Mouse (Mus musculus) liver, embryonic 16.5 days (tissue): ENCODE results near the gene Serpine1. TPM values are rescaled to one million over a fixed set of nuclear protein-coding genes. Genes with fewer than 3 reads are reported as not detected.

Experiments used
- ATAC-seq: fragments of 200-750 bp; cut with Nextera tagmentation; 2 replicates; pipeline ENCODE4 v1.8.0; 2017; ENCODE audit warnings: low read depth, mild to moderate bottlenecking, moderate number of reproducible peaks, moderate library complexity
- H3K27ac ChIP-seq: fragments of 300-500 bp; sonication (generic); 2 replicates; pipeline ENCODE4 v1.5.1; 2014; ENCODE audit warnings: mild to moderate bottlenecking, low read length
- H3K27me3 ChIP-seq: fragments of 300-500 bp; sonication (generic); 2 replicates; pipeline ENCODE4 v1.6.1; 2014; ENCODE audit warnings: low read depth, low read length, mixed read lengths; ENCODE audit not compliant: control insufficient read depth, insufficient read depth
- H3K36me3 ChIP-seq: fragments of 300-500 bp; sonication (generic); 2 replicates; pipeline ENCODE4 v1.6.1; 2014; ENCODE audit warnings: mild to moderate bottlenecking; ENCODE audit not compliant: control insufficient read depth, insufficient read depth
- H3K4me1 ChIP-seq: fragments of 300-500 bp; sonication (generic); 2 replicates; pipeline ENCODE4 v1.6.1; 2014; ENCODE audit warnings: low read depth, low read length, mixed read lengths; ENCODE audit not compliant: control insufficient read depth
- H3K4me2 ChIP-seq: fragments of 300-500 bp; sonication (generic); 2 replicates; pipeline ENCODE4 v1.6.1; 2014; ENCODE audit warnings: low read depth, low read length, mixed read lengths
- H3K4me3 ChIP-seq: fragments of 300-500 bp; sonication (generic); 2 replicates; pipeline ENCODE4 v1.5.1; 2014; ENCODE audit warnings: low read depth, mild to moderate bottlenecking, low read length
- H3K9ac ChIP-seq: fragments of 300-500 bp; sonication (generic); 2 replicates; pipeline ENCODE4 v1.6.1; 2014; ENCODE audit warnings: low read depth, low read length
- H3K9me3 ChIP-seq: fragments of 300-500 bp; sonication (generic); replicated peaks from 2 replicates; pipeline ENCODE4 v1.6.1; 2016; ENCODE audit warnings: low read length; ENCODE audit not compliant: control insufficient read depth
- WGBS: fragments of 180-500 bp; shearing (Covaris S2); extraction: QIAGEN DNeasy Blood & Tissue Kit; methylation state at CpG from one replicate; pipeline ENCODE4 v1.1.7; 2014; ENCODE audit not compliant: insufficient replicate concordance; 5-methylcytosine and 5-hydroxymethylcytosine counted together
- polyA plus RNA-seq: library from polyadenylated mRNA; unstranded; fragments of >200 nt; fragmentation: Nextera tagmentation; extraction: Ambion mirVana; gene quantifications from 2 replicates; pipeline ENCODE4 v1.2.1, GENCODE M21; 2015

Serpine1 gene
- polyA plus RNA-seq, 1 experiment from 2014 or later, result 0.34 TPM

DNA sequence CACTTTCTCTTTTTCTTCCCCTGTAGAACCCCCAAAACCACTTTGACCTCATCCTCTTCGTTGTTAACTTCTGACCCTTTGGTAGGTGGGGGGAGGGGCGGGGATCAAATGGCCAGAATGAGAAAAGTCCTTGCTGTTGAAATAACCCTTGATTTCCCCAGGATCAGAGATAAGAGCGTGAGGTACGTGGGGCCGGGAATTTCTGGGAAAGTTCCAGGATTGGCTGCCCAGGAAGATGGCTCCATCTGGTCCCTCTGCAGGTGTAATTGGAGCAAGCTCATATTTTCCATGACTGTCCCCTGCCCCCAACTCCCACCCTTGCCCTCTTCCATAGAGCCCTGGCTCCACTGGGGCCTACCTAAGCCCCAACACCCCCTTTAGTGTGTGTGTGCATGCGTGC, 3.7 kb upstream of the Serpine1 start:
- Histone ChIP-seq H3K36me3 (no peaks in the 10 kb centered on the region), H3K4me1 (peaks cover 20% of the 10 kb centered on the region), H3K4me3 (no peak overlapping the region), H3K4me2 (no peak overlapping the region), H3K9ac (no peak overlapping the region), H3K27ac (no peak overlapping the region), H3K9me3 (no peaks in the 10 kb centered on the region), H3K27me3 (no peaks in the 10 kb centered on the region; the same call in 1 of the 2 replicates)
- 48% methylated on average over 6 of the region's 6 CpGs for WGBS
- ATAC-seq, result 0 out of 2 replicates have a peak, but pooled peaks have one; percentile 6

DNA sequence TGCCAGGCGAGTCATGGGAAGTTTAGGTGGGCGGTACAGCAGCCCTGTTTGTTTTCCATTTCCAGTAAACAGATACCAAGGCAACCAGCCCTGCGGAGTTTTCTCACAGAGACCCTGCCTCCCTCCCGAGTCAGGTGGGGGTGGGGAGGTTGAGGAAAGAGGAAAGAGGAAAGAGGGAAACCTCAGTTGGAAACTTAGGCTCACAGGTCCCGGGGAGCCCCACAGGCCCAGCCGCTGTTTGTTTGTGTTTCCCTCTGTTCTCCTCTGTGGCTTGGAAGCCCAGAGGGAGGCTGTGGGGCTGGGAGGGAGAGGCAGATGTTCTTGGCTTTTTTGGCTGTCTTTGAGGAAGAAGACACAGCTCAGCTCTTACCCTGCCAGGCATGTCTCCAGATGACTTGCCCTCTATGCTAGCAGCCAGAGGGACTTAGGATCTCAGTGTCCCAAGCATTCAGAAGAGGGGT, 2.2 kb upstream of the Serpine1 start:
- no peak overlapping the region for H3K27ac ChIP-seq
- no peak for ATAC-seq
- peaks cover 20% of the 10 kb centered on the region for H3K4me1 ChIP-seq

DNA sequence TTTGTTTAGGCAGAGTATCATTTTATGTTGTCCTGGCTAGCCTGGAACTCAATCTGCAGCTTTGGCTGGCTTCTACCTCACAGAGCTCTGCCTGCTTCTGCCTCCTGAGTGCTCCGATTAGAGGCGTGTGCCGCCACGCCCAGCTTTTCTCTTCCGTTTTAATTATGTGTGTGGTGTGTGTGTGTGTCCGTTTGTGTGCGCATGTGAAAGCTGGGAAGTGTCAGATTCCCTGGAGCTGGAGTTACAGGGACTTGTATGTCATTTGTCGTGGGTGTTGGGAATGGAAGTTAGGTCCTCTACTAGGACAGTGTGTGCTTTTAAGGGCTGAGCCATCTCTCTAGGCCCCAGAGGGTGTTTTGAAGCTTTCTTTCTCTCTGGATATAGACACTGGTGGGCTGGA, 1.1 kb upstream of the Serpine1 start:
- H3K27ac ChIP-seq, result no peak overlapping the region
- no peak for ATAC-seq
- H3K4me3 ChIP-seq, result no peak overlapping the region
- H3K36me3 ChIP-seq, result no peaks in the 10 kb centered on the region
- peaks cover 20% of the 10 kb centered on the region for H3K4me1 ChIP-seq
- no peaks in the 10 kb centered on the region for H3K9me3 ChIP-seq
- H3K4me2 ChIP-seq, result no peak overlapping the region
- no peak overlapping the region for H3K9ac ChIP-seq
- H3K27me3 ChIP-seq, result no peaks in the 10 kb centered on the region; the same call in 1 of the 2 replicates
- 77% methylated on average over 8 of the region's 8 CpGs for WGBS

More for the DNA sequence above, 2.2 kb upstream of the Serpine1 start:
- 53% methylated on average over 6 of the region's 6 CpGs for WGBS
- no peaks in the 10 kb centered on the region for H3K36me3 ChIP-seq
- H3K27me3 ChIP-seq, result no peaks in the 10 kb centered on the region; the same call in 1 of the 2 replicates
- H3K9me3 ChIP-seq, result no peaks in the 10 kb centered on the region
- H3K4me2 ChIP-seq, result no peak overlapping the region
- H3K9ac ChIP-seq, result no peak overlapping the region
- no peak overlapping the region for H3K4me3 ChIP-seq

DNA sequence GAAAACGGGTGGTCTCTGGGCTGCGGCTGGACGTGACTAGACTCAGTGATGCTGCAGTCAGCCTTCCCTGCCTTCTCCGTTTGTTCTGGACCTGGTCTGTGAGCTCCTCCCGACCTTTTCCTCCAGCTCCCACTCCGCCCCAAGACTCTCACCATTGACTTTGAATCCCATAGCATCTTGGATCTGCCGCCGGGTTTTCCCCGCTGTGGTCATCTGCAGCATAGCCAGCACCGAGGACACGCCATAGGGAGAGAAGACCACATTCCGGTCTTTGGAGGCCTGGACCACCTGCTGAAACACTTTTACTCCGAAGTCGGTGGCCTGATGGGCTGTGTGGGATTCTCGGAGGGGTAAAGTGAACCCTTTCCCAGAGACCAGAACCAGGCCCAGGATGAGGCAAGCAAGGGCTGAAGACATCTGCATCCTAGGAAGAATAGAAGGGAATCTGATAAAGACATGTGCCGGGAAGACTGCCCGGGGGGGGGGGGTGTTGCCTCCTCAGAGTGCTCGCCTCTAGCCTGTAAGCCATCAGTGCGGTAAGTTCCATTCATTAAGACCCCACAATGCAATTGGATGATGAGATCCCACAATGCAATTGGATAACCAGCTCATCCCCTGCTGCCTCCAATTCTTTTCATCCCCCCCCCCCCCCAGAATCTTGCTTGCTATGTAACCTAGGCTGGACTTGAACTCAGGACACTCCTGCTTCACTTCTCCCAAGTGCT, 1.0 kb downstream of the Serpine1 start:
- Histone ChIP-seq H3K9ac (no peak overlapping the region), H3K9me3 (no peaks in the 10 kb centered on the region), H3K4me2 (no peak overlapping the region), H3K27me3 (no peaks in the 10 kb centered on the region; the same call in 1 of the 2 replicates), H3K4me3 (no peak overlapping the region), H3K4me1 (peaks cover 14% of the 10 kb centered on the region), H3K27ac (no peak overlapping the region), H3K36me3 (no peaks in the 10 kb centered on the region)
- ATAC-seq, result no peak
- WGBS, result 73% methylated on average over 19 of the region's 19 CpGs

DNA sequence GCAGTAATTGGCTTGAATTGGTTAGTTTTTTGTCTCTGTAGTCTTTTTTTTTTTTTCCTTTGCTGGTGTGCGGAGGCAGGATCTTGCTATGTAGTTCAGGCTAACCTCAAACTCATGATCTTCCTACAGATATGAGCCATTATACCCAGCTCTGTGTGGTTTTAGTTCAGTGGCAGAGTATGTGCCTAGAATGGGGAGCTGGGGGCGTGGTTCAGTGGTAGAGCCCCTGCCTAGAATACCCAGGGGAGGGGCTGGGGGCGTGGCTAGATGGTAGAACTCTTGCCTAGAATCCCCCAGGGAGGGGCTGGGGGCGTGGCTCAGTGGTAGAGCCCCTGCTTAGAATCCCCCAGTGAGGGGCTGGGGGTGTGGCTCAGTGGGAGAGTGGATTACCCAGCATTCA, 3.4 kb downstream of the Serpine1 start:
- H3K9ac ChIP-seq, result no peak overlapping the region
- no peaks in the 10 kb centered on the region; the same call in 1 of the 2 replicates for H3K27me3 ChIP-seq
- ATAC-seq, result no peak
- no peaks in the 10 kb centered on the region for H3K36me3 ChIP-seq
- 49% methylated on average over 4 of the region's 4 CpGs for WGBS
- H3K4me2 ChIP-seq, result no peak overlapping the region
- H3K9me3 ChIP-seq, result no peaks in the 10 kb centered on the region
- H3K4me1 ChIP-seq, result peaks cover 7% of the 10 kb centered on the region
- H3K27ac ChIP-seq, result no peak overlapping the region
- no peak overlapping the region for H3K4me3 ChIP-seq

DNA sequence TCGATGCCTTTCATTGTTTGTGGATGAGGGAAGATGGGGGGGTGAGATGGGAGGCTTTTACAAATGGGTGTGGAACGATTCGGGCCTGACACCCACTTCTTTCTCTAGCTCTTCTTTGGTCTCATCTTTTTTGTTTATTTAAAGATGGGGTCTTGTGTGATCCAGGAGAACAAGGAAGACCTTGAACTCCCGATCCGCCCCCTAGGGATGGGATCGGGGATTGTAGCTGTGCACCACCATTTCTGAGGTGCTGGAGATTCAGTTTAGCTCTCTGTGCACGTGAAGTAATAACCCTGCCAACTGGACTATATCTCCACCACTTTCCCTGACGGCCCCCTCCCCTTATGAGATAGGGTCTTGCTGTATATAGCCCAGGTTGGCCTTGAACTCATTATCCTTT, 6.1 kb downstream of the Serpine1 start:
- Histone ChIP-seq H3K9ac (no peak overlapping the region), H3K27ac (no peak overlapping the region), H3K4me2 (no peak overlapping the region), H3K9me3 (no peaks in the 10 kb centered on the region), H3K36me3 (no peaks in the 10 kb centered on the region), H3K4me1 (no peaks in the 10 kb centered on the region), H3K27me3 (no peaks in the 10 kb centered on the region; the same call in 1 of the 2 replicates), H3K4me3 (no peak overlapping the region)
- ATAC-seq, result no peak
- WGBS, result 59% methylated on average over 8 of the region's 8 CpGs

DNA sequence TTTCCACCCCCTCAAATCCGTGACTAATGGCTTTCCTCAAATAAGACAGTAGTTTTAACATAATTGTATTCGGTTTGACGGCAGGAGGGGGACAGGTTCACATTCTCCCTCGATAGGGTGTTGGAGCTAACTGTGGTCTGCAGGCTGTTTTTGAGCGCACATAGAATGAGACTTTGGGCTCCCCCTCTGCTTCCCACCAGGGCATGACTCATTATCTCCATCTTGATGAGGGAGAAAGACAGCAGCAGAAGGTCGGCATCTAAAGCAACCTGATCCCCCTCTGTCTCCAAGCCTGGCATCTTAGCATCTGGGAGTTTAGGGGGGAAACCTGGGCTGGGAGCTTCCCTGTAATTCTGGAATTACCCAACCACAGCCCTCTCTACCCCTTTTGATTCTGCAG, 6.6 kb downstream of the Serpine1 start:
- Histone ChIP-seq H3K9me3 (no peaks in the 10 kb centered on the region), H3K27me3 (no peaks in the 10 kb centered on the region; the same call in 1 of the 2 replicates), H3K27ac (no peak overlapping the region), H3K36me3 (no peaks in the 10 kb centered on the region), H3K4me3 (no peak overlapping the region), H3K4me2 (no peak overlapping the region), H3K9ac (no peak overlapping the region), H3K4me1 (no peaks in the 10 kb centered on the region)
- no peak for ATAC-seq
- 54% methylated on average over 6 of the region's 6 CpGs for WGBS

DNA sequence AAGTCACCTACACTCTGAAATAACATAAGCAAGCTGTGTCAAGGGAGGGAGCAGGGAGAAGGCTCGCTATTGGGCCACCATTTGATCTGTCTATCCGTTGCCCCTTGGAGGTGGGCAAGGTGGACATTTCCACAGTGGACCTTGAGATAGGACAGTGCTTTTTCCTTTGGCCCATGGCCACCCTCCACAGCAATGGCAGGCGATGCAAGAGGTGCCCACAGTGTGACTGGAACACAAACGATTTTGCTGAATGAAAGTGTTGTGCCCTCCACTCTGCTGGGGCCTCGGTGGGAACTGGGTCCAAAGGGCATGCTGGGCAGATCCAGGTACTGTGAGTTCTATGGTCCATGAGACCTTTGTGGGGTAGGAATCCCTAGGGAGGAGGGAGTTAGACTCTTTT, 9.5 kb downstream of the Serpine1 start:
- Histone ChIP-seq H3K4me2 (no peak overlapping the region), H3K36me3 (no peaks in the 10 kb centered on the region), H3K27ac (no peak overlapping the region), H3K9ac (no peak overlapping the region), H3K27me3 (no peaks in the 10 kb centered on the region; the same call in 1 of the 2 replicates), H3K4me1 (no peaks in the 10 kb centered on the region), H3K4me3 (no peak overlapping the region), H3K9me3 (no peaks in the 10 kb centered on the region)
- no peak for ATAC-seq
- WGBS, result 67% methylated on average over 5 of the region's 5 CpGs

DNA sequence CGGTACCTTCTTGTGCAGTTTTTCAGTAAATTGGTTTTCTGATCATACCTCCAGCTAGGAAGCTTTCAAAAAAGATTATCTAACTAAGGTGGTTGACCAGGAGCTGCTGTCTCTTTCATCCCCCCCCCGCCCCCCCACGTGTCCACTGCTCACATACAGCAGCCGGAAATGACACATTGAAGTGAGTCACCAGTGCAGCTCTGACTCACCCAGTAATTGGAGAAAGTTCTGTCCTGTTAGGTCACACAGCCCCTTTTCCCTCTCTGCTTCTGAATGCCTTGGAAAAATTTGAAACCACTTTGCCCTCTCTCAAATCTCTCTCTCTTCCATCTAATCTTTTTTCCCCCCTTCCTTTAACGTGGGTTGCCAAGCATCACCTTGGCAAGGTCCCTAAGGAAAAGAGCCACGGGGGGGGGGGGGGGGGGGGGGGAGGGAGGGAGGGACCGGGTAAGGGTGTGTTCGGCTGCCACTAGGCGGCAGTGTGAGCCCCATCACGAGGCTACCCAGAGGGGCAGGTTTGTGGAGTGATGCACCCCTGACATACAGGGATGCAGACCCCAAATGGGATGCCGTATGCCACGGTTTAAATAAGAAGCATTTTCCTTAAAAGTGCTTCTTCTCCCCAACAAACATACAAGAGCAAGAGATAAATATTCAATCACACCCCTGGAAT, 10.1 kb downstream of the Serpine1 start:
- Histone ChIP-seq H3K9me3 (no peaks in the 10 kb centered on the region), H3K4me2 (no peak overlapping the region), H3K27ac (no peak overlapping the region), H3K9ac (no peak overlapping the region), H3K27me3 (no peaks in the 10 kb centered on the region; the same call in 1 of the 2 replicates), H3K4me1 (no peaks in the 10 kb centered on the region), H3K36me3 (no peaks in the 10 kb centered on the region), H3K4me3 (no peak overlapping the region)
- WGBS, result 12% methylated on average over 9 of the region's 12 CpGs
- ATAC-seq, result no peak
